Mouse (Mus musculus) mouse embryonic stem cell (cell line): ENCODE measurements around the gene Catsper3.

Experiments used
- in situ Hi-C, 2 experiments: fragments of 300-500 bp; cut with MboI; formaldehyde crosslinking; loops; 1 replicate in 1 of 2; 3 replicates in 1 of 2; pipeline ENCODE4 v1.14.3; 2019 to 2020; ENCODE audit warnings: low sequenced_read_pairs in 2 of 2, low pct_unique_long_range_greater_than_20kb in 1 of 2, mixed read lengths in 1 of 2; ENCODE audit not compliant: unreplicated experiment in 1 of 2

The Catsper3 gene

GRCm38 (mm10) chr13:55825245-55825681, 40.9 kb downstream of the Catsper3 start:
- in situ Hi-C loops, result loop anchor here in 1 of 2 experiments (25.0 kb wide), 2 partner anchors 863 to 1088 kb away; partner anchors contain the start of gene Gprin1

DNA sequence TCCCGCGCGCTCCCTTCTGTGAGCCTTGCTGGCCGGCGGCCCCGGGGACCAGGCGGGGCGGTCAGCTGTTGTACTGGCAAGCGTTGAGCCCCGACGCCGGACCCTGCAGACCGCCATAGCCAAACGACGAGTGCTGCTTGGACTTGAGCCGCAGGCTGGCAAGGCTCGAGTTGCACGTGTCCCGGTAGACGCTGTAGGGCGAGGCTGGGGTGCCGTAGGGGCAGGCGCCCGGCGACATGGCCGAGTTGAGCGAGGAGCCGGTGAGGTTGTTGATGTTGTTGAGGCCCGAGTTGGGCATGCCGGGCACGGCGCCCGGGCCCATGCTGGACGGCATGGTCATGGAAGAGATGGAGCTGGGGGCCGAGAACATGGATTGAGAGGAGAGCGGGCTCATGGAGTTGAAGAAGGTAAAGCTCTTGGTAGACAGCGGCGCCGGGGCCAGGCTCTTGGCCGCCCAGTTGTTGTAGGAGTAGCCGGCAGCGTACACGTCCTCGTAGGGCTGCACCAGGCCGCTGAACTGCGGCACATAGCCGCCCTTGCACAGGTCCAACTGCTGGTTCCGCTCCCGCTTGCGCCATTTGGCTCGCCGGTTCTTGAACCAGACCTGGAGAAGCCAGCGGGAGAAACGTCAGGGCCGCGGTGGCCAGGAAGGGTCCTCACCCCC, 41.8 kb downstream of the Catsper3 start:
- in situ Hi-C loops, result loop anchor here in 1 of 2 experiments (25.0 kb wide), 2 partner anchors 864 to 1089 kb away; partner anchors contain the start of gene Gprin1

DNA sequence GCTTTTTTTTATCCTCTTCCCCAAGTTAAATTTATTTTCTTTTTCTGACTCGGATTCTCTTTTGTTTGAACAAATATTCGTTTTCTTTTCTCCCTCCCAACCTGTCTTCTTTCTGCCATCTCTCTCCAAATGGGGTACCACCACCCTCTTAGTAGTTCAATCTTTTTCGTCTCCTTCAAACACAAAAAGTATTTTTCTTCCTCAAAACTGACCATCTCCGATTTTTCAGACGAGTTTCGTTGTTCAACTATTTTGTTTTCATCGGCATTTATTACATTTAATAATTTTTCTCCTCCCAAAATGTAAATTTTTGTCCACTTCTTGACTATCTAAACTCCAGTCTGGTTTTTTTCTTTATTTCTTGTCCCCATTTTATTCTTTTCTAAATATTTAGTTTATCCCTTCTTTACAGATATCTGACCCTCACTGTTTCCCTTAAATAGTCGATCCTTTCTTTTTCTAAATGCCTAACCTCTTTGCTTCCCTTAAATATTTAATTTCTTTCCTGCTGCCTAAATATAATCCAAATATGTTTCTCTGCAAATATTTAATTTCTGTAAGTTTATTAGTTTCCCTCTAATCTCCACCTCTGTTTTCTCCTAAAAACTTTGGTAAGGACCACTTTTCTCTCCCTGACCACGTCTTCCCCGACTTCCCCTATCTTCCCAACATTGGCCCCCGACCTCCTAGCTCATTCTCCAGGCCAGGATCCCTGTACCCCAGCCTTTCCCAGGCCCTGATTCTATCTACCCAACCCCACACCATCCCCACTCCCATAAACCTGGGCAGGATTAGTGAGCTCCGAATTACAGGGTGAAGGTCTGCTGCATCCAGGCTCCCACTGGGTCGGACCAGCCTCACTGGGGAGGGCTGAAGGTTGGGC, 42.7 kb downstream of the Catsper3 start:
- in situ Hi-C loops, result loop anchor here in 1 of 2 experiments (25.0 kb wide), 2 partner anchors 865 to 1090 kb away; partner anchors contain the start of gene Gprin1

DNA sequence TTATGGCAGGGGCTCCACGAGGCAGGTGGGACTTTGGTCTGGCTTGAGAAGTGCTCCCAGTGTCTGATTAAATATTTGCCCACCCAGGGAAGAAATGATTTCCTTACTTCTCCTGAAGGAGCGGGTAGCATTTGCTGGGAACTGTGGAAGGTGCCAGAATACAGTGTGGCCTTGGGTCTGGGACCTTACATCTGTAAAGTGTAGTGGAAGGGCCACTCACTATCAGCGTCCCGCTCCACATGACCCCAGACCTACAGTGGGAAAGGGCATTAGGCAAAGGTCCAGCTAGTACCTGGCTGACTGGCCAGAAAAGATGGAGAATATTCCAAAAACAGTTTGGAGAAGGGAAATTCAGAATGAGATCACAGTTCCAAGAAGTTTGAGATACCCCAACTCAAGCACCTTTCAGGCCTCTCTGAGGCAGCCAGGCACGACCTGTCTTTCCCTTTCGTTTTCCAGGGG, 43.3 kb downstream of the Catsper3 start:
- in situ Hi-C loops, result loop anchor here in 1 of 2 experiments (25.0 kb wide), 2 partner anchors 865 to 1090 kb away; partner anchors contain the start of gene Gprin1

DNA sequence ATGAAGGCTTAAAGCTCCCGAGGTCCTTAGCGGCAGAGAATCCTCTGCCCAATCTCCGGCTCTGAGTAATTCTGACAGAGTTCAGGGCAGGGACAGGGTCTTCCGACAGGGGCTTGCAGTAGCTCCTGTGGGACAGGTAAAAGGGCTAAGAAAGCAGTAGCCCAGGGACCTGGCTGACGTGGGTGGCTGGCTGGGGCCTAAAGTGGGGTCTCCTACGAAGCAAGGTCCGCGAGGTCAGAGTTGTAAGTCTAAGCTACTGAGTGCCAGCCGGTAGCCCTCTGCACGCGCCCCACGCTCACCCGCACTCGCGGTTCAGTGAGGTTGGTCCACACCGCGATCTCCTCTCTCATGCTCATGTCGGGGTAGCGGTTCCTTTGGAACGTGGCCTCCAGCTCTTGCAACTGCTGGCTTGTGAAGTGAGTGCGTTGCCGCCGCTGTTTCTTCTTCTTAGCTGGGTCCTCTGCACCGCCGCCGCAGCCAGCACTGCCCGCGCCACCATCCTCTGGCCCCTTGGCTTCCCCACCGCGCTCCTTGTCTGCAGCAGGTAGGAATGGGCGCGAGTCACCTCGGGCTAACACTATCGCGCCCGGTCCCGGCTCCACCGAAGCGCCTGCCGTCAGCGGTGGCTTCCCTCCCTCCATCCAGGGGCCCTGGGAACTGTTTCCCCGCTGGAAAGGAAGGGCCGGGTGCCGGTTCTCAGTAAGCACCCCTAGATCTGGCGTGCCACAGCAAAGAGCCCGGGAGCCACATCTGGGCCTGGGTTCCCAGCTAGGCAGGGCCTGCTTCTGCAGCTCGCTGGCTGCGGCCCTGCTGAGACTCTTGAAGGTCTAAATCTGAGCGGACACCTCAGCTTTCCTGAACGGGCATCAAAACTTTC, 44.0 kb downstream of the Catsper3 start:
- in situ Hi-C loops, result loop anchor here in 1 of 2 experiments (25.0 kb wide), 2 partner anchors 866 to 1091 kb away; partner anchors contain the start of gene Gprin1

GRCm38 (mm10) chr13:55829018-55829655, 44.8 kb downstream of the Catsper3 start:
- in situ Hi-C loops, result loop anchor here in 1 of 2 experiments (25.0 kb wide), 2 partner anchors 867 to 1092 kb away; partner anchors contain the start of gene Gprin1

DNA sequence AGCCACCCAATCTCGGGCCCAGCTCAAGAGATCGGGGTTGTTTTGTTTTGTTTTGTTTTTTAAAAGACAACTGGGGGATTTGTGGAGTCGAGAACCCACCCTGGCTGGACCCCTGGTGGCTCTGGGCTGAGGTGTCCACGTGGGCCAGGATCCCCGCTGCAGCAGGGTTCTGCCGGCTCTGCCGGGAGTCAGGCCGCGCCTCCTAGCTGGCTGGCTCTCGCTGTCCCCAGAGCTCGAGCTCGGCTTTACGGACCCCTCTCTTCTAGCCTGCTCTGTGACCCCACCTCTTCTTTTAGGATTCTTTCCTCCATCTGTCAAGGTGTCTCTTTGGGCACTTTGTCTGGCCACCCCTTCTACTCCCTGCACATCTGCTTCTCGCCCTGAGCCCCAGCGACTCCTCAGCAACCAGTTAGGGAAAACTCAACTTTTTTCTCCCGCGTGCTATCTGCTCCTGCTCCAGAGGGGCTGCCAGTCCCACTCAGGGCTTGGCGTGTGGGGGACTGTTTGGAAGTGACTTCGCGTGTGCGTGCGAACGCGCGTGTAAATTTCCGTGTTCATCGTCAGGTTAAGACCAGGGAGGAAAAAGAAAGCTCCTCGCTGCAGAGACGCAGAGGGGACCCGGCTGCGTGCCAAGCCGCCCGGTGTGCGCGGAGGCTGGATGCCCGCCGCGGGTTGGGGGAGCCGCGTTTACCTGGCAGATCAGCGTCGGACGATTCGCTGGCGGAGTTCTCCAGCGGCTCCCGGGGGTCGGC, 45.9 kb downstream of the Catsper3 start:
- in situ Hi-C loops, result loop anchor here in 1 of 2 experiments (5.0 to 25.0 kb wide), 3 partner anchors 422 to 1093 kb away; partner anchors contain the start of genes Gprin1 and Neurog1

GRCm38 (mm10) chr13:55830833-55831721, 46.7 kb downstream of the Catsper3 start:
- in situ Hi-C loops, result loop anchor here in 1 of 2 experiments (5.0 to 25.0 kb wide), 3 partner anchors 421 to 1094 kb away; partner anchors contain the start of genes Gprin1 and Neurog1

GRCm38 (mm10) chr13:55831722-55832160, 47.4 kb downstream of the Catsper3 start:
- in situ Hi-C loops, result loop anchor here in 1 of 2 experiments (5.0 to 25.0 kb wide), 3 partner anchors 421 to 1094 kb away; partner anchors contain the start of genes Gprin1 and Neurog1

DNA sequence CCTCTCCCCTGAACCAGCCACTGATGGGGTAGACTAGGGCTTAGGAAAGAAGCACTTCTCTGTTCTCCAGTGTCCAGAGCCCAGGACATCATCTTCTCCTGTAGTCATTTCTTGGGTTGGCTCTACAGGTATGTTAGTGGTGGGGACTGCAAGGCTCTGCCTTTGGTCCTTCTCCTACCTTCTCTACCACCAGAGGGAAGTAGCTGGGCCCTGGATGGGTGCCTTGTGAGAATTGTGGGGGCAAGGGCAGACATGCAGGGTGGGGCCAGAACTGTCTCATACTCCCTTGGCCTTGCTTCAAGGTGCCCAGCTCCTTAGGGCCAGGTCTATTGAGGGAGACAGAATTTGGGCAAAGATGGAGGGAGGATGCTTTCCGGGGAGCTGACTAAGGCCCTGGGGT, 48.2 kb downstream of the Catsper3 start:
- in situ Hi-C loops, result loop anchor here in 1 of 2 experiments (5.0 to 25.0 kb wide), 3 partner anchors 420 to 1095 kb away; partner anchors contain the start of genes Gprin1 and Neurog1

GRCm38 (mm10) chr13:55833921-55834320, 49.6 kb downstream of the Catsper3 start:
- in situ Hi-C loops, result loop anchor here in 1 of 2 experiments (5.0 to 25.0 kb wide), 3 partner anchors 418 to 1097 kb away; partner anchors contain the start of genes Gprin1 and Neurog1

GRCm38 (mm10) chr13:55834667-55835066, 50.3 kb downstream of the Catsper3 start:
- in situ Hi-C loops, result loop anchor here in 1 of 2 experiments (5.0 to 25.0 kb wide), 3 partner anchors 418 to 1097 kb away; partner anchors contain the start of genes Gprin1 and Neurog1

DNA sequence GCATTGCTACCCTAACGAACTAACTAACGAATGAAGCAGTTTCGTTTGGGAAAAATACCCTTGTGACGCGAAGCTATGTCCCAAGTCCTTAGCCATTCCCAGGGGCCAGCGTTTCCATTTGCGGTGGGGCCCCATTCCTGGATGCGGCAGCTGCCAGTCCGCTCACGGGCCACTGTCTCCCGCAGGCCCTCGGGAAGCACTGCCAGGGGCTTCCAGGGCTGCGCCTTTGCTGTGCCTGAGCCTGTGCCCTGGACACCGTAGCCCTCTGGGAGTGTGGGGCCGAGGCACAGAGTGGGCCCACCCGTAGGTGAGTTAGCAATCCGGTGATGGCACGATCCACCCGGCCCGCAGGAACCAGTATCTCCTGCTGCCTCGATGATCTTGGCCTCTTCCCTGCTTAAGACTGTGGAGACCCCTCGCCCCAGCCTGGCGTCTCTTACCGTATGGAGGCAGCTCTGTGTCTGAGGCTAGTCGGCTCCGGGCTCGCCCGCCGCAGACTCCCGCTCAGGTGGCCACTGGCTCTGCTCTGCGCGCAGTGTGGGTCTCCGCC, 51.3 kb downstream of the Catsper3 start:
- in situ Hi-C loops, result loop anchor here in 1 of 2 experiments (25.0 kb wide), 2 partner anchors 873 to 1098 kb away; partner anchors contain the start of gene Gprin1

GRCm38 (mm10) chr13:55836142-55836625, 51.8 kb downstream of the Catsper3 start, which contains the start of gene Pitx1:
Gene Pitx1, minus strand, starts transcription at chr13:55836192.
- in situ Hi-C loops, result loop anchor here in 1 of 2 experiments (25.0 kb wide), 2 partner anchors 874 to 1099 kb away; partner anchors contain the start of gene Gprin1
